Mouse (Mus musculus) cortical plate, adult 2 months (tissue): ENCODE data around the gene Snx11.

ENCODE experiments used
- CTCF ChIP-seq: fragments of 200-500 bp; IDR thresholded peaks from 2 replicates; pipeline ENCODE4 v1.5.1; 2011; ENCODE audit warnings: mild to moderate bottlenecking, control low read depth, low read length; ENCODE audit not compliant: insufficient read depth; ENCODE audit errors: extremely low read depth
- POLR2A ChIP-seq: fragments of 200-500 bp; IDR thresholded peaks from 2 replicates; pipeline ENCODE4 v1.6.1; 2011; ENCODE audit warnings: mild to moderate bottlenecking, low read length, control low read depth; ENCODE audit not compliant: insufficient read depth; ENCODE audit errors: extremely low read depth

GRCm38 (mm10) chr11:96775665-96776064 lies 1.7 kb downstream of the Snx11 start:
- TF ChIP-seq POLR2A: no peak
- TF ChIP-seq CTCF: no peak
